Comparison of ENCODE assay signal across 8 mouse cellular contexts in genomic region chr1:51596935-51597820, GRCm38 (mm10).
DNase-seq lines count a peak whose midpoint lies in the region; ATAC-seq lines count a peak whose summit lies in the region.

No protein-coding gene starts in this region.

- H3K4me2 ChIP-seq in intestine, embryonic 16.5 days (ENCODE audit: low read depth, low read length): peak overlapping the region; percentile 44

- intact Hi-C loops in left cerebral cortex, postnatal 25 days (cut with DNase I): loop anchor here (1.0 to 10.0 kb wide), 5 partner anchors 131 to 672 kb away; no protein-coding TSS in a partner anchor

- WGBS in intestine, embryonic 16.5 days: 21% methylated on average over 18 of the region's 18 CpGs
- WGBS in midbrain, embryonic 10.5 days: 54% methylated on average over 18 of the region's 18 CpGs

- H3K36me3 ChIP-seq in intestine, embryonic 16.5 days (ENCODE audit: control insufficient read depth, insufficient read depth, low read length): no peaks in the 10 kb centered on the region
- no peaks in the 10 kb centered on the region for H3K36me3 ChIP-seq in midbrain, embryonic 10.5 days

- ATAC-seq in intestine, embryonic 16.5 days: peak; percentile 96

- peak overlapping the region; percentile 11; the same call in 1 of the 2 replicates for H3K4me3 ChIP-seq in intestine, embryonic 16.5 days (ENCODE audit: low read length)
- no peak overlapping the region for H3K4me3 ChIP-seq in midbrain, embryonic 10.5 days

- H3K9me3 ChIP-seq in intestine, embryonic 16.5 days (ENCODE audit: control insufficient read depth, low read length): no peaks in the 10 kb centered on the region
- H3K9me3 ChIP-seq in midbrain, embryonic 10.5 days (replicated peaks): no peaks in the 10 kb centered on the region

- no peak overlapping the region for H3K27ac ChIP-seq in intestine, embryonic 16.5 days (ENCODE audit: low read length)
- no peak overlapping the region for H3K27ac ChIP-seq in midbrain, embryonic 10.5 days (replicated peaks)

- no peaks in the 10 kb centered on the region for H3K27me3 ChIP-seq in intestine, embryonic 16.5 days (replicated peaks; ENCODE audit: control insufficient read depth, insufficient read depth, low read length)
- no peaks in the 10 kb centered on the region for H3K27me3 ChIP-seq in midbrain, embryonic 10.5 days (ENCODE audit: low read depth, poor library complexity, severe bottlenecking)

- no peak overlapping the region for H3K9ac ChIP-seq in intestine, embryonic 16.5 days (ENCODE audit: low read depth, low read length)

- peak; percentile 84 for DNase-seq in adrenal gland, adult 2 months
- peak; percentile 79 for DNase-seq in embryo, embryonic 11.5 days (ENCODE audit: low read depth, low spot score)
- peak; percentile 67 to 81 for DNase-seq in gastrocnemius, postnatal 4 days (ENCODE audit: low spot score in 2 of 2)
- DNase-seq in left cerebral cortex, postnatal 25 days (ENCODE audit: low spot score in 2 of 2): peak; percentile 90 to 94
- peak; percentile 82 for DNase-seq in midbrain, embryonic 10.5 days (ENCODE audit: low spot score)
- DNase-seq in right cerebral cortex, postnatal 4 days: peak; percentile 84
- peak; percentile 78 for DNase-seq in yolk sac, embryonic 10.5 days (ENCODE audit: low spot score)

- H3K4me1 ChIP-seq in intestine, embryonic 16.5 days (ENCODE audit: control insufficient read depth, insufficient read depth, low read length): peaks cover 3% of the 10 kb centered on the region
- H3K4me1 ChIP-seq in midbrain, embryonic 10.5 days: no peaks in the 10 kb centered on the region
